Mouse (Mus musculus) limb, embryonic 11.5 days (tissue): ENCODE measurements around the gene Nme6. TPM values are rescaled to one million over a fixed set of nuclear protein-coding genes. Genes with fewer than 3 reads are reported as not detected.

Source experiments
- microRNA-seq: library from miRNA; unstranded; fragments of <30 nt; microRNA quantifications from one replicate; pipeline ENCODE4, GENCODE M21; 2016
- polyA plus RNA-seq: library from polyadenylated mRNA; unstranded; fragments of >200 nt; fragmentation: Nextera tagmentation; extraction: Ambion mirVana; gene quantifications from 2 replicates; pipeline ENCODE4 v1.2.1, GENCODE M21; 2014

Nme6 gene
- polyA plus RNA-seq, 1 experiment from 2014 or later = 91.5 TPM

Small RNA genes within 50 kb of the gene (microRNA-seq; reads per million reads assigned to microRNA genes)
- 2.4 reads per million for gene Mir7089

Other genes with a start within 250 kb of the Nme6 start
- not detected in 2 replicates for gene Fbxw24, start 206.7 kb upstream of the Nme6 start, polyA plus RNA-seq
- gene Fbxw25, start 168.1 kb upstream of the Nme6 start, polyA plus RNA-seq = not detected in 2 replicates
- not detected in 2 replicates for gene Fbxw18, start 130.0 kb upstream of the Nme6 start, polyA plus RNA-seq
- gene Fbxw26, start 86.7 kb upstream of the Nme6 start, polyA plus RNA-seq = not detected in 2 replicates
- not detected in 2 replicates for gene Fbxw27, start 42.1 kb upstream of the Nme6 start, polyA plus RNA-seq
- not detected in 2 replicates for gene Spink8, start 20.5 kb upstream of the Nme6 start, polyA plus RNA-seq
- 0.61 TPM in 1 of 2 replicates, not detected in the other for gene Camp, start 16.9 kb downstream of the Nme6 start, polyA plus RNA-seq
- 42.8 and 50.2 TPM in 2 replicates for gene Cdc25a, start 42.8 kb downstream of the Nme6 start, polyA plus RNA-seq
- gene Map4, start 98.7 kb downstream of the Nme6 start, polyA plus RNA-seq = 38.5 and 43.6 TPM in 2 replicates